8 mouse cellular contexts compared by ENCODE assay signal in genomic region chr3:107100811-107101455, GRCm38 (mm10). TPM values are rescaled to one million over a fixed set of nuclear protein-coding genes. Genes with fewer than 3 reads are reported as not detected.
DNase-seq lines count a peak whose midpoint lies in the region; ATAC-seq and TF ChIP-seq lines count a peak whose summit lies in the region.

Kcna2 (plus strand) TSS chr3:107101146.

- TF ChIP-seq CTCF in hindbrain, postnatal 0 days (IDR thresholded peaks at IDR 0.05; ENCODE audit: low read depth) = no peak

- H3K27me3 ChIP-seq in hindbrain, postnatal 0 days (ENCODE audit: insufficient read depth, low read length) = no peaks in the 10 kb centered on the region
- H3K27me3 ChIP-seq in midbrain, embryonic 12.5 days = peaks cover 64% of the 10 kb centered on the region

- no peaks in the 10 kb centered on the region for H3K36me3 ChIP-seq in hindbrain, postnatal 0 days (ENCODE audit: insufficient read depth, low read length)
- H3K36me3 ChIP-seq in midbrain, embryonic 12.5 days = no peaks in the 10 kb centered on the region

- 2% methylated on average over 16 of the region's 16 CpGs for WGBS in hindbrain, postnatal 0 days
- WGBS in midbrain, embryonic 12.5 days = 5% methylated on average over 16 of the region's 16 CpGs

- peak within 1 kb of the TSS; percentile 94 for H3K27ac ChIP-seq in hindbrain, postnatal 0 days
- peak within 1 kb of the TSS; percentile 60 for H3K27ac ChIP-seq in midbrain, embryonic 12.5 days (replicated peaks)

- H3K9me3 ChIP-seq in hindbrain, postnatal 0 days (ENCODE audit: low read length) = no peaks in the 10 kb centered on the region
- H3K9me3 ChIP-seq in midbrain, embryonic 12.5 days = no peaks in the 10 kb centered on the region

- H3K9ac ChIP-seq in hindbrain, postnatal 0 days (replicated peaks; ENCODE audit: low read length) = peak within 1 kb of the TSS; percentile 81
- peak within 1 kb of the TSS; percentile 58 for H3K9ac ChIP-seq in midbrain, embryonic 12.5 days (replicated peaks)

- no peak for DNase-seq in frontal cortex, postnatal 25 days (ENCODE audit: low spot score in 2 of 2)
- DNase-seq in right cerebral cortex, postnatal 14 days = peak; percentile 20
- no peak for DNase-seq in right cerebral cortex, postnatal 4 days
- peak; percentile 16 for DNase-seq in hindbrain, postnatal 0 days (ENCODE audit: low spot score)
- no peak for DNase-seq in spleen, postnatal 4 days (ENCODE audit: low spot score in 2 of 2)

- H3K4me1 ChIP-seq in hindbrain, postnatal 0 days (ENCODE audit: insufficient read depth, low read length) = peaks cover 38% of the 10 kb centered on the region
- peaks cover 12% of the 10 kb centered on the region for H3K4me1 ChIP-seq in midbrain, embryonic 12.5 days

- H3K4me3 ChIP-seq in hindbrain, postnatal 0 days (ENCODE audit: low read length) = peak within 1 kb of the TSS; percentile 78
- H3K4me3 ChIP-seq in midbrain, embryonic 12.5 days = peak within 1 kb of the TSS; percentile 56

- ATAC-seq in frontal cortex, adult (ENCODE audit: low TSS enrichment) = peak; percentile 2
- peak; percentile 24 for ATAC-seq in hindbrain, postnatal 0 days
- ATAC-seq in midbrain, embryonic 12.5 days (ENCODE audit: low FRiP score, low read depth) = peak; percentile 53
- ATAC-seq in megakaryocyte-erythroid progenitor cell, adult 5-6 weeks (replicated peaks; ENCODE audit: low FRiP score, low TSS enrichment, poor library complexity, severe bottlenecking) = no peak

- H3K4me2 ChIP-seq in hindbrain, postnatal 0 days (ENCODE audit: low read depth, low read length) = peak within 1 kb of the TSS; percentile 84
- peak within 1 kb of the TSS; percentile 94 for H3K4me2 ChIP-seq in midbrain, embryonic 12.5 days (replicated peaks)

RNA-seq across cellular contexts. Expression of gene Kcna2, which starts in this region (rescaled TPM):
- total RNA-seq in hindbrain, postnatal 0 days (2014; rRNA removed) = 15.5 and 17.2 TPM in 2 replicates
- polyA plus RNA-seq in hindbrain, postnatal 0 days (2015; fragmentation: Nextera tagmentation; extraction: Ambion mirVana) = 1.8 and 2.1 TPM in 2 replicates
- 0.46 and 0.67 TPM in 2 replicates for polyA plus RNA-seq in midbrain, embryonic 12.5 days (2016; fragmentation: Nextera tagmentation; extraction: Ambion mirVana)
- not detected in 2 replicates for total RNA-seq in megakaryocyte-erythroid progenitor cell, adult 5-6 weeks (2014; fragmentation: Nextera tagmentation)
- not detected in 2 replicates for total RNA-seq in megakaryocyte-erythroid progenitor cell, adult 5-6 weeks (2017)

Comparison
In these comparisons a context has a peak if more than half of its experiments do, and no peak if none do; other contexts are left out.
1. RNA of gene Kcna2 (total RNA-seq): 15.5 to 17.2 TPM in hindbrain, postnatal 0 days; not detected in megakaryocyte-erythroid progenitor cell, adult 5-6 weeks; every median in the first group is over 10 times any median in the second.
2. DNase-seq: peak in right cerebral cortex, postnatal 14 days (single experiment) and hindbrain, postnatal 0 days (single experiment); none in frontal cortex, postnatal 25 days (0 of 2), right cerebral cortex, postnatal 4 days (single experiment) and spleen, postnatal 4 days (0 of 2).
3. Peak in ATAC-seq, H3K4me3 ChIP-seq, H3K27ac ChIP-seq, H3K9ac ChIP-seq and H3K4me2 ChIP-seq in midbrain, embryonic 12.5 days; RNA of the gene not detected or under 1 TPM.